Mouse (Mus musculus): Measurements from ENCODE around the gene Gm28827. TPM values are rescaled to one million over a fixed set of nuclear protein-coding genes. Genes with fewer than 3 reads are reported as not detected.
"Not testable (repeated sequence)": the region's sequence is repeated elsewhere in the genome, so short reads cannot be mapped to it uniquely, and the experiment has no call there.

The Gm28827 gene
- total RNA-seq (2012; rRNA removed) (not detected in 2 replicates), polyA plus RNA-seq (2012; ENCODE audit: insufficient read depth in 1 of 2, insufficient read length in 2 of 2, low read depth in 1 of 2, low replicate concordance in 2 of 2, missing spikeins in 1 of 2) (not detected)

DNA sequence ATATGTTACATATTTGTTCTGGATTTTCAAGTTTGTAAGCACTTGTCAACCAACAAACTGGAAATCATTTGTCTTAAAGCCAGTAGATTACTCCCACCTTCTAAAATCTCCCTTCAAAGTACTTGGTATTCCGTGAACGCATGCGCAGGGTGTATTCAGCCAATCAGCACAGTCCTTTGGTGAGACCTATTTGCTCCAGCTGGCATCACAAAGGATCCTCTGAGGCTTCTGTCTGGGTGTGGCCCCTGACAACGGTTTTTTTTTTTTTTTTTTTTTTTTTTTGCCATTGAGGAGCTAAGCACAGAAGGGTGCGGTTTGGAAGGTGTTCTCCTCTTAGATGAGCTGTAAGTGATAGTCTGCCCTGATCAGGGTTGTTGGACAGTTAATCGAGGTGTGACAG, at the start of gene Gm28827:
Gene Gm28827 (plus strand): TSS at position 301 of the 400 bp plus-strand sequence.
- H3K27me3 ChIP-seq (ENCODE audit: control insufficient read depth in 1 of 2, insufficient read depth in 2 of 2, low read length in 2 of 2); H3K4me1 ChIP-seq (ENCODE audit: control insufficient read depth in 1 of 2, insufficient read depth in 2 of 2, low read length in 2 of 2); H3K27ac ChIP-seq (ENCODE audit: control insufficient read depth, low read depth, low read length); H3K36me3 ChIP-seq (ENCODE audit: control insufficient read depth in 1 of 2, insufficient read depth in 2 of 2, low read length in 2 of 2); H3K4me3 ChIP-seq (ENCODE audit: control insufficient read depth in 1 of 2, insufficient read depth in 1 of 2, low read depth in 2 of 2, low read length in 2 of 2); H3K79me2 ChIP-seq (ENCODE audit: control insufficient read depth, insufficient read depth, low read length, poor library complexity); DNase-seq (ENCODE audit: low read depth, low spot score); H3K9ac ChIP-seq (ENCODE audit: control insufficient read depth, low read depth, low read length, poor library complexity, severe bottlenecking); H3K9me3 ChIP-seq (replicated peaks; ENCODE audit: insufficient read depth, low read length): not testable (repeated sequence)
